ENCODE assay signal across 27 mouse cellular contexts in the genomic region with DNA sequence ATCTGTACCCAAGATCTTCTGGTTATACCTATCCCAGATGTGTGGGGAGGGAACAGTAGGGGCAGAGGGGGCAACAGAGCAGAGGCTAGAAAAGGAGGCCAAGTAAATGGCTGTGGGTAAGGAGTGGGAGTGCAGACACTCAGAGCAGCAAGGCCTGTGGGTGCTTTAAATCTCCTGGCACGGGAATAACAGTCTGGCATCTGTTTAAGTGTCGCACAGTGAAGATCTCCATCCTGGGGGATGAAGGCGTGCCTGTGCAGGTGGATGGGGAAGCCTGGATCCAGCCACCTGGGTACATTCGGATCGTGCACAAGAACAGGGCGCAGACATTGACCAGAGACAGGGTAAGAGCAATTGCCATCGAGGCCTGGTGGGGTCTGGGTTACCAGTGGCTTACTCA.
DNase-seq lines count a peak whose midpoint lies in the region; ATAC-seq and TF ChIP-seq lines count a peak whose summit lies in the region.
"Had no signal": no experiment of that assay in that cellular context is flagged by ENCODE, and none has a peak within 500 bp of the region (broad histone marks: within the 10 kb centered on the region; RNA-seq: fewer than 3 reads in every experiment).

No protein-coding gene starts in this region.

- no peaks in the 10 kb centered on the region for H3K27me3 ChIP-seq in liver, embryonic 11.5 days (replicated peaks; ENCODE audit: control insufficient read depth, insufficient read depth, low read length)
- H3K27me3 ChIP-seq in liver, embryonic 12.5 days (replicated peaks) = no peaks in the 10 kb centered on the region
- H3K27me3 ChIP-seq: forebrain, embryonic 12.5 days; hindbrain, embryonic 12.5 days; intestine, embryonic 15.5 days; midbrain, embryonic 15.5 days; neural tube, embryonic 15.5 days; stomach, embryonic 15.5 days had no signal

- 0 out of 2 replicates have a peak, but pooled peaks cover 3% of the 10 kb centered on the region for H3K4me1 ChIP-seq in liver, embryonic 11.5 days (replicated peaks; ENCODE audit: control insufficient read depth, insufficient read depth, low read length)
- H3K4me1 ChIP-seq in liver, embryonic 12.5 days = 0 out of 2 replicates have a peak, but pooled peaks cover 10% of the 10 kb centered on the region
- H3K4me1 ChIP-seq: forebrain, embryonic 12.5 days; hindbrain, embryonic 12.5 days; intestine, embryonic 15.5 days; midbrain, embryonic 10.5 days; midbrain, embryonic 15.5 days; neural tube, embryonic 15.5 days; stomach, embryonic 15.5 days had no signal

- H3K4me2 ChIP-seq in liver, embryonic 11.5 days = no peak overlapping the region
- H3K4me2 ChIP-seq in liver, embryonic 12.5 days = no peak overlapping the region
- H3K4me2 ChIP-seq: forebrain, embryonic 12.5 days; heart, embryonic 11.5 days; hindbrain, embryonic 12.5 days; intestine, embryonic 15.5 days; lung, embryonic 14.5 days; midbrain, embryonic 15.5 days; neural tube, embryonic 15.5 days; stomach, embryonic 15.5 days had no signal

- H3K9ac ChIP-seq in liver, embryonic 11.5 days (ENCODE audit: low read depth, low read length) = no peak overlapping the region
- H3K9ac ChIP-seq in liver, embryonic 12.5 days = no peak overlapping the region
- H3K9ac ChIP-seq: forebrain, embryonic 12.5 days; forebrain, postnatal 0 days; hindbrain, embryonic 12.5 days; intestine, embryonic 15.5 days; lung, embryonic 14.5 days; midbrain, embryonic 15.5 days; neural tube, embryonic 15.5 days; stomach, embryonic 15.5 days had no signal

- peaks cover 13% of the 10 kb centered on the region for H3K36me3 ChIP-seq in liver, embryonic 11.5 days (ENCODE audit: control insufficient read depth, insufficient read depth, low read length)
- H3K36me3 ChIP-seq in liver, embryonic 12.5 days = peaks cover 81% of the 10 kb centered on the region

- H3K4me3 ChIP-seq in layer of hippocampus, adult 2 months = no peak overlapping the region
- no peak overlapping the region for H3K4me3 ChIP-seq in liver, embryonic 11.5 days (ENCODE audit: low read depth, low read length)
- no peak overlapping the region for H3K4me3 ChIP-seq in liver, embryonic 12.5 days
- H3K4me3 ChIP-seq: forebrain, embryonic 12.5 days; gastrocnemius, adult 2 months; hindbrain, embryonic 12.5 days; intestine, embryonic 15.5 days; midbrain, embryonic 10.5 days; midbrain, embryonic 15.5 days; neural tube, embryonic 15.5 days; stomach, embryonic 15.5 days had no signal

- 0 out of 2 replicates have a peak, but pooled peaks have one; percentile 37 for ATAC-seq in liver, embryonic 11.5 days (replicated peaks; ENCODE audit: low FRiP score)
- ATAC-seq in liver, embryonic 12.5 days = no peak
- ATAC-seq: forebrain, postnatal 0 days; hindbrain, postnatal 0 days; intestine, embryonic 15.5 days; midbrain, embryonic 15.5 days had no signal

- H3K27ac ChIP-seq in layer of hippocampus, adult 2 months = peak overlapping the region; percentile 51
- H3K27ac ChIP-seq in liver, embryonic 11.5 days (ENCODE audit: low read depth, low read length) = no peak overlapping the region
- no peak overlapping the region for H3K27ac ChIP-seq in liver, embryonic 12.5 days
- H3K27ac ChIP-seq: forebrain, embryonic 12.5 days; gastrocnemius, adult 2 months; hindbrain, embryonic 12.5 days; hindbrain, postnatal 0 days; intestine, embryonic 15.5 days; kidney, postnatal 0 days; midbrain, embryonic 10.5 days; midbrain, embryonic 15.5 days; neural tube, embryonic 15.5 days; stomach, embryonic 15.5 days had no signal

- WGBS in liver, embryonic 11.5 days = 92% methylated on average over 7 of the region's 7 CpGs
- WGBS in liver, embryonic 12.5 days (ENCODE audit: insufficient replicate concordance) = 79% methylated on average over 7 of the region's 7 CpGs

- TF ChIP-seq CTCF in layer of hippocampus, adult 2 months (conservative IDR thresholded peaks at IDR 0.05) = no peak

- DNase-seq in layer of hippocampus, adult 2 months (ENCODE audit: low spot score in 2 of 2) = no peak
- DNase-seq in layer of hippocampus, postnatal 10 days (ENCODE audit: low spot score in 2 of 2) = no peak
- no peak for DNase-seq in liver, embryonic 11.5 days (ENCODE audit: low spot score)
- peak; percentile 49 to 50 for DNase-seq in right cerebral cortex, postnatal 36 days (ENCODE audit: low spot score in 2 of 2)
- no peak for DNase-seq in right cerebral cortex, postnatal 25 days
- peak; percentile 69 for DNase-seq in telencephalon, adult 2 months (ENCODE audit: low read depth, low spot score)
- DNase-seq: forebrain, postnatal 0 days; gastrocnemius, adult 2 months; gastrocnemius, postnatal 36 days; heart, adult 18-20 months; heart, postnatal 36 days; kidney, adult 2 months; kidney, postnatal 4 days; layer of hippocampus, postnatal 36 days; thymus, postnatal 36 days had no signal

- no peaks in the 10 kb centered on the region for H3K9me3 ChIP-seq in liver, embryonic 11.5 days (ENCODE audit: control insufficient read depth, low read length)
- no peaks in the 10 kb centered on the region for H3K9me3 ChIP-seq in liver, embryonic 12.5 days (replicated peaks)
- H3K9me3 ChIP-seq: forebrain, embryonic 12.5 days; hindbrain, embryonic 12.5 days; intestine, embryonic 15.5 days; midbrain, embryonic 10.5 days; midbrain, embryonic 15.5 days; neural tube, embryonic 15.5 days; stomach, embryonic 15.5 days had no signal

Comparison
In these comparisons a context has a peak if more than half of its experiments do, and no peak if none do; other contexts are left out.
1. DNase-seq: peak in right cerebral cortex, postnatal 36 days (2 of 2) and telencephalon, adult 2 months (single experiment); none in layer of hippocampus, adult 2 months (0 of 2), layer of hippocampus, postnatal 10 days (0 of 2), liver, embryonic 11.5 days (single experiment) and right cerebral cortex, postnatal 25 days (single experiment).